Mouse (Mus musculus) ES-E14 (cell line): ENCODE measurements around the gene Taf5l.

Experiments used
- MAFK ChIP-seq: IDR thresholded peaks from 2 replicates; pipeline ENCODE4 v1.6.1; 2014; ENCODE audit warnings: mild to moderate bottlenecking, low read depth, low read length, inconsistent platforms; ENCODE audit not compliant: insufficient read depth
- ZC3H11A ChIP-seq: IDR thresholded peaks from 2 replicates; pipeline ENCODE4 v1.6.1; 2012; ENCODE audit warnings: low read depth, mild to moderate bottlenecking, inconsistent platforms, low read length, borderline replicate concordance

DNA sequence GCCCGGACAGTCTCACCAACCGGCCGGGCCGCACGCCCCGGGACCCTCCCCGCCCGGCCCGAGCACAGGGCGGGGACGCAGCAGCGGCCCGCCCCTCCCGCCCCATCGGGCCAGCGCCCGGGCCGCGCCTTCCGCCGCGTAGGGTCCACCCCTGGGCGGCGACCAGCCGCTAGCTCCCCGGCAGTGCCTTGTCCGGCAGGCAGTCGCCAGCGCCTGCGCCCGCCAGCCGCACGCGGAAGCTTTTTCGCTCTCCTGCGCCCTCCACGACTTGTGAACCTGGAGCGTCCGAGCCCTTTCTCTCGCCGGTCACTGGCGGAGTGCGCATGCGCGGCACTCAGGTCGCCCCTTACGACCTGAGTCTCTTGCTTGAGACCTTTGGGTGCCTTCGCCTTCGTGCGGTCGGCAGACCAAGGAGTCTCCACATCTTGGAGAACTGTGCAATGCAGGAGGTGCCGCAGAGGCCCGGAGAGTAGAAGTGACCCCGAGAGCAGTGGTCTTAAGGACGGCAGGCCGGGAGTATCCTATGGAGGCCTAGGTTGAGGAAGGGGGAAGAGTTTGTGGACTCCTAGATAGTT is 38.3 kb downstream of the Taf5l start, which contains the start of gene Abcb10:
- TF ChIP-seq MAFK = no peak
- no peak for TF ChIP-seq ZC3H11A
